Mouse (Mus musculus): ENCODE measurements at regions not wholly inside any gene's neighbourhood (a gene's known extent, or its start where the extent isn't known, plus 50 kb on each side); places are given as distances from the start of the nearest gene placed in this dataset.

- no peak for TF ChIP-seq CTCF (IDR thresholded peaks at IDR 0.05; ENCODE audit: extremely low read depth, insufficient read length, insufficient replicate concordance, low read depth, low read length)
- no peak for TF ChIP-seq POLR2A (IDR thresholded peaks at IDR 0.05; ENCODE audit: low read depth, low read length)
These were observed 92.3 kb upstream of the Lgalsl start for GRCm38 (mm10) chr11:20923115-20923514.
